Mouse (Mus musculus): ENCODE results near the gene Il1f10. TPM values are rescaled to one million over a fixed set of nuclear protein-coding genes. Genes with fewer than 3 reads are reported as not detected.

Il1f10 gene
- not detected in 2 replicates for polyA plus RNA-seq (2015; fragmentation: Nextera tagmentation; extraction: Ambion mirVana)

DNA sequence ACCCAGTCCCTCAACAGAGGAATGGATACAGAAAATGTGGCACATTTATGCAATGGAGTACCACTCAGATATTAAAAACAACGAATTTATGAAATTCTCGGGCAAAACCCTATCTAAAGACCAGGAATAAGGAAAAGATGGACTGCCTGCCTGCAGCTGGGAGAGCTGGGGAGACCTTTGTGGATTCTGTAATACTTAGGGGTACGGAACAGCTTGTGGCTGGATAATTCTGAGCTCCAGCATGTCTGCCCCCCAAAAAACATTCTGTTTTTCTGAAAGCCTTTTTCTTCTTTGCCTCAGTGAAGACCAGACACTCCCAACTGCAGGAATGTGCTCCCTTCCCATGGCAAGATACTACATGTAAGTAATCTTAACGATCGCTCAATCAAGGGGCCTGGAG lies at the start of gene Il1f10:
Gene Il1f10 (plus strand): TSS at position 301 of the 400 bp plus-strand sequence.
- ATAC-seq (ENCODE audit: insufficient read depth, low FRiP score, low read depth), result no peak
- H3K9ac ChIP-seq, result no peak within 1 kb of the TSS
- H3K27ac ChIP-seq, result no peak within 1 kb of the TSS
- no peak within 1 kb of the TSS for H3K4me2 ChIP-seq
- no peak within 1 kb of the TSS for H3K4me3 ChIP-seq (replicated peaks)
- H3K4me1 ChIP-seq, result no peaks in the 10 kb centered on the region
- H3K27me3 ChIP-seq (replicated peaks), result no peaks in the 10 kb centered on the region
- no peaks in the 10 kb centered on the region for H3K36me3 ChIP-seq
- WGBS, result 66% methylated on average over 5 of the region's 5 CpGs
- no peaks in the 10 kb centered on the region for H3K9me3 ChIP-seq

DNA sequence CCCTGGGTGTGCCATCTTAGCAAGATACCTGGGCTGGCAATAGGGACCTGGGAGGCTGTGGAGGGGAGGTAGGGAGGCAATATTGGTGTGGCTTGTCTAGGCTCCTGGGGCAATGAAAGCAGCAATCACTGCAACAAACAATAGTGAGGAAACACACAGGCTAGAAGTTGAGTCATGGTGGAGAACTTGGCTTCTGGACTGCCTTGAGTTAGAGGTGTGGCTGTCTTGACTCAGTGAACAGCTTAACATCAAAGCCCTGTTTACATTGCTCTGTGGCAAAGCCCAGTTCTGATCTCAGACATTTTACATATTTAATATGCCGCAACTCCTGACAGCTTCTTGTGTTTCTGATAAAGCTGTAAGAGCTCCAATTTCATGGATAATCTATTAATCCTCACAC lies 23.5 kb upstream of the Il1f10 start:
- ATAC-seq (ENCODE audit: insufficient read depth, low FRiP score, low read depth), result no peak
- 85% methylated on average over 1 of the region's 1 CpGs for WGBS
- Histone ChIP-seq H3K9ac (no peak overlapping the region), H3K4me1 (no peaks in the 10 kb centered on the region), H3K9me3 (no peaks in the 10 kb centered on the region), H3K36me3 (no peaks in the 10 kb centered on the region), H3K27ac (no peak overlapping the region), H3K4me2 (no peak overlapping the region), H3K4me3 (replicated peaks) (no peak overlapping the region), H3K27me3 (replicated peaks) (no peaks in the 10 kb centered on the region)

DNA sequence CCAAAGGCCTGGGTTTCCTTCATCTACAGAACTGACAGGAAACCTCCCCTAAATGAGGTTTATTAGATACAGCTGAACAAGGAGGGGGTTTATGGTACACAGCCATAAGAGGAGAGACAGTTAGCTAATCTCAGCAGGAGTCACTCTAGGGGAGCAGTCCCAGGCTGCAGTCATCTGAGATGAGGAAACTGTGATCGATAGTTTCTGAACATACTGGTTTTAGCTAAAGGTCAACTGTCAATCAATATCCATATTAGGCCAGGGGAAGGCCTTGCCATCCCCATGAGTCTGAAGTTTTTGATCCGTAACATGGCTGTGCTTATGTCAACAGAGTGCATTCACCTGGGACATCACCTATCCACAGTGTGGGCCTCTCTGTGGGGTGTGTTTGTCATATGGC lies 17.4 kb upstream of the Il1f10 start:
- no peaks in the 10 kb centered on the region for H3K9me3 ChIP-seq
- no peaks in the 10 kb centered on the region for H3K4me1 ChIP-seq
- no peaks in the 10 kb centered on the region for H3K36me3 ChIP-seq
- H3K27ac ChIP-seq, result no peak overlapping the region
- H3K27me3 ChIP-seq (replicated peaks), result no peaks in the 10 kb centered on the region
- no peak overlapping the region for H3K9ac ChIP-seq
- WGBS, result 78% methylated on average over 2 of the region's 2 CpGs
- H3K4me2 ChIP-seq, result no peak overlapping the region
- ATAC-seq (ENCODE audit: insufficient read depth, low FRiP score, low read depth), result no peak
- no peak overlapping the region for H3K4me3 ChIP-seq (replicated peaks)

DNA sequence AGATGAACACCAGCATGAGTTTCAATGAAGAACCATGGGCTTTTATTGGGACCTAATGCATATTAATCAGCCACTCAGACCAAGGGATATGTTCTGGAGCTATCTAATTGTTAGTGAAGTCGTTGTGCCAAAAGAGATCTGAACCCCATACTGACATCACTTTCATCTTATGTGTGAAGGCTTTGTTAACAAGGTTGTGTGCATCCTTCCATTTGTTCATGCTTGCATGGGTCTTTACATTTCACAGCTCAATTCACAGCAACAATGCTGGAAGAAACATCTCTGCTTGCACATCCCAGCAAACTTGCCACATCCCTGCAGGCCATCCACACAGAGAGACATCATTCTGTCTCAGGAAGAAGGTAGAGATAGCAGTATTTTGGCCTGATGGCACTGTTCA lies 15.8 kb upstream of the Il1f10 start:
- Histone ChIP-seq H3K27ac (no peak overlapping the region), H3K27me3 (replicated peaks) (no peaks in the 10 kb centered on the region), H3K9me3 (no peaks in the 10 kb centered on the region), H3K4me2 (no peak overlapping the region), H3K36me3 (no peaks in the 10 kb centered on the region), H3K9ac (no peak overlapping the region), H3K4me3 (replicated peaks) (no peak overlapping the region), H3K4me1 (no peaks in the 10 kb centered on the region)
- ATAC-seq (ENCODE audit: insufficient read depth, low FRiP score, low read depth), result no peak
- 37% methylated on average over 1 of the region's 1 CpGs for WGBS

DNA sequence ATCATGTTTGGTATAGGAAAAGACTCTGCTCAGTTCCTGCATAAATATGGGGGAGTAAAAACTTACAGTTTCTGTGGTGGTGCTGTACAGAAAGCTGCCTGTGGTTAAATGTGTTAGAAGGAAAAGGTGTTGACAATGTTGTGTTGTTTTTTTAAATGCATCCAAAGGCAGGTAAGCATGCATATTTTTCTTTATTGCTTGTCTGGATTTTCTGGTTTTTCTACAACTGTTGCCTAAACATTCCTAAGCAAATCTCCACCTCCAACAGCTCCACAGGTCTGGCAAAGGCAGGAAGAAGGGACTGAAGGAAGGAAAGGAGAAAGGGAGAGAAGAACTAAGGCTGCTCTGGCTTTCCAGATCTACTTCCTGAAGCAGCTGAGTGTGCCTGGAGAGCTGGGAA lies 14.3 kb upstream of the Il1f10 start, which contains the start of gene Il1f5:
Gene Il1f5 (plus strand): TSS at position 301 of the 400 bp plus-strand sequence.
- H3K9me3 ChIP-seq, result no peaks in the 10 kb centered on the region
- no peak within 1 kb of the TSS for H3K27ac ChIP-seq
- H3K9ac ChIP-seq, result no peak within 1 kb of the TSS
- H3K27me3 ChIP-seq (replicated peaks), result no peaks in the 10 kb centered on the region
- H3K4me2 ChIP-seq, result no peak within 1 kb of the TSS
- no peak for ATAC-seq (ENCODE audit: insufficient read depth, low FRiP score, low read depth)
- H3K36me3 ChIP-seq, result no peaks in the 10 kb centered on the region
- H3K4me3 ChIP-seq (replicated peaks), result no peak within 1 kb of the TSS
- H3K4me1 ChIP-seq, result no peaks in the 10 kb centered on the region

DNA sequence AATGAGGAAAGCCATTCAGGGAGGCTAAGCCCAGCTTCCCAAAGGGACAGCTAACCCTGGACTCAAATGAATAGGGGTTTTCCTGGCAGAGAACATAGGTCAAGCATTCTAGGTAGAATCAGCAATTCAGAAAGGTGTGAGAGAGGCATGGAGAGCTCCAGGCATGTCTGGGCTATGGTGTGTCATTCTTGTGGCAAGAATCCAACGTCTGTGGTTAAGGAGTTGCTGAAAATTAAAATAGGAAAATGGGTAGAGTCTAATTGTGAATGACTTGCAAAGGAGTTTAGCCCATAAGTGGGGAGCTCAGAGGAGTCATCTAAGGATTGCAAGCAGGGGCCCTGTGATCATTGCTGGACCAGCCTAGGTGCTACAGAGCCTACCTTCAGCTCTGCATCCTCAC lies 3.6 kb downstream of the Il1f10 start:
- WGBS, result 28% methylated on average over 1 of the region's 1 CpGs
- H3K9me3 ChIP-seq, result no peaks in the 10 kb centered on the region
- no peak overlapping the region for H3K4me2 ChIP-seq
- no peak overlapping the region for H3K27ac ChIP-seq
- no peak for ATAC-seq (ENCODE audit: insufficient read depth, low FRiP score, low read depth)
- H3K36me3 ChIP-seq, result no peaks in the 10 kb centered on the region
- no peak overlapping the region for H3K4me3 ChIP-seq (replicated peaks)
- no peaks in the 10 kb centered on the region for H3K27me3 ChIP-seq (replicated peaks)
- H3K4me1 ChIP-seq, result no peaks in the 10 kb centered on the region
- no peak overlapping the region for H3K9ac ChIP-seq

DNA sequence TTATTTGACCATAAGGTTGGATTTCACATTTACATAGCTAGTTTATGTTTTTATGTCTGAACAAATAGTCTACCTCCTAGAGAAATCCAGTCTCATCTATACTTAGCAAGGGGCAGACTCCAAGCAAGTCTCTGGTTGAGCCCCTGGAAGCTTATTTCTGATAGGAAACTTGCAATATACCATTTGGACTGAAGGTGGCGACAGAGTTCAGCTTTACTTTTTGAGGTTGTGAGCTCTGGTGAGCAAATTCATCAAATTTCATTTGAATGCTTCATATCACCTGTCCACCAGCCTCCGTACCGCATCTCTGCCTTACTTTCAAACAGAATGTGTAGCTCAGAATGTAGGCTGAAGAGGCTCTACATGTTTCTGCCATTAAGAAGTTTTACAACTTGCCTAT lies 5.8 kb downstream of the Il1f10 start:
- WGBS, result 4% methylated on average over 3 of the region's 3 CpGs
- Histone ChIP-seq H3K27ac (no peak overlapping the region), H3K4me1 (no peaks in the 10 kb centered on the region), H3K4me3 (replicated peaks) (no peak overlapping the region), H3K9me3 (no peaks in the 10 kb centered on the region), H3K36me3 (no peaks in the 10 kb centered on the region), H3K4me2 (no peak overlapping the region), H3K27me3 (replicated peaks) (no peaks in the 10 kb centered on the region), H3K9ac (no peak overlapping the region)
- ATAC-seq (ENCODE audit: insufficient read depth, low FRiP score, low read depth), result no peak

DNA sequence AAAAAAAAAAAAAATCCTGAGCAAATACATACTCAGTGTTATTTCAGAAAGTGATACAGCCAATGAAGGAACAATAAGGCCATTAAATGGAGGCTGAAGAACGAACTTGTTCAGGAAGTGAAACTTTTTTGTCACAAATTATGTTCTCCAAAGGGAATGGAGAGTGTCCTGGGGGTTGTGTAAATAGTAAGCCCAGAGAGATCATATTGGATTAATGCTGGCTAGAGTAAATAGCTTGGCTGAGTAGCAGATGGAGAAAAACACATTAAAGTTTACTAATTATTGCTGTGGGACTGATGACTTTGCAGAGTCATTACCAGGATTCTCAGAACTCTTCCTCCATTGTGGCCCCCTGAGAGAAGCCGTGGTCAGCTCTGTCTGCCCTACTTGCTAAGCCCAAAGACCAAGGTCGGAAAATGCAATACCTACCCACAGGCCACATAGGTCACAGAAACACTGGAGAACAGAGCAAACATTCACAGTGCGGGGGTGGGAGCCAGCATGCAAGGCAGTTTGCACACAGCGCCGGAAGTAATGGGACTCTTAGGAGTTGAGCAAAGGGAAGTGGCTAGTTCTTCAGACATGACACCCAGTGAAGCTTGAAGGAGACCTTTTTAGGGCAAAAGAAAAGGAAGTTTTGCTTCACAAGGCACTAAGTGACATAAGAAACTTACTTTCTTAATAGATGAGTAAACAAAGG lies 20.5 kb downstream of the Il1f10 start:
- Histone ChIP-seq H3K4me2 (no peak overlapping the region), H3K4me1 (no peaks in the 10 kb centered on the region), H3K27ac (no peak overlapping the region), H3K9me3 (no peaks in the 10 kb centered on the region), H3K36me3 (no peaks in the 10 kb centered on the region), H3K4me3 (replicated peaks) (no peak overlapping the region), H3K9ac (no peak overlapping the region), H3K27me3 (replicated peaks) (no peaks in the 10 kb centered on the region)
- no peak; the same call in 1 of the 2 replicates for ATAC-seq (ENCODE audit: insufficient read depth, low FRiP score, low read depth)
- 56% methylated on average over 6 of the region's 6 CpGs for WGBS

DNA sequence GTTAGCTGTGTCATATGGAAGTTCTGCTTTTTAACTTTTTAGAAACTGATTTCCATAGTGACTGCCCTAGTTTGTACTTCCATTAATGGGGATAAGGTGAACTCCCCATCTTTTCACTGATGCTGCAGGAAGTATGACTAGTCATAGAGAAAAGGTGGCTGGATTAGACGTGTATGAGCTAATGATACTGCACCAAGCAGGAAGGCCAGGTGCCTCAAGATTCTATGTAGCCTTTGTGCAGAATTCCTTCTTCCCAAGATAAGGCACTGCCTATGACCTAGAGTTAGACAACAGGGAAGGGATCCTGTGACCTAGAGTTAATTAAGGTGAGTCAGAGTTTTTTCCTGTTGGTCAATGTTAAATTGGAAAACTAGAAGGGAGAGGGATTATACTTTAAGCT lies 25.9 kb downstream of the Il1f10 start:
- Histone ChIP-seq H3K27ac (no peak overlapping the region), H3K4me3 (replicated peaks) (no peak overlapping the region), H3K4me1 (no peaks in the 10 kb centered on the region), H3K9ac (no peak overlapping the region), H3K9me3 (no peaks in the 10 kb centered on the region), H3K27me3 (replicated peaks) (no peaks in the 10 kb centered on the region), H3K4me2 (no peak overlapping the region), H3K36me3 (no peaks in the 10 kb centered on the region)
- 73% methylated on average over 1 of the region's 1 CpGs for WGBS
- no peak for ATAC-seq (ENCODE audit: insufficient read depth, low FRiP score, low read depth)

DNA sequence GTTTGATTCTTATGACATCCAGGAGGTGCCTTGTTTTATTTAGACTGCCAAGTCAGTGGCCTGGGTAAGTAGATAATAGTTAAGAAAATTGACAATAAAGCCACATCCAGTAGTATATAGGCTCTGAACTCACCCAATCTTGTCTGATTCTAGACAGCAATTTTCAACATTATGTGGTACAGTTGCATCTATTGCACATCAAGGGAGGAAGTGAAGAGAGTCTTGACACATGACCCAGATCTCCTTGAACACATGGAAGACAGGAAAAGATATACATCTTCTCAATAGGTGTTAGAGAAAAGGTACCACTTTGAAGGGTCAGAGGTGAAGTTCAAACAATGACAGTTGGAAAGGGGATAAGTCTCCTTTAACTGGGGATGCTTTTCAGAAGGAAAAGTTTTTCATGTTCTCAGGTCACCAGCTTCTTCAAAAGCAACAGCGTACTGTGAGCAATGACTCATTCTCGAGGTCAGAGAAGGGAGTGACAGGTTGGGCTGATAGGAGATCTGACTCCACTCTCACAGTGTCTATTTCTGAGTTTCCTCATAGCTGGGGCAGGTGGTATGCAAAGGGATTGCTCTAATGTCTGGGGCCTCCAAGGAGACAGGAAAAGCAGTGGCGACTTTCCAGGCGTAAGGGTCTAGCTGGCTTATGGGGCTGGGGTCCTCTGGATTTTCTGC lies 27.1 kb downstream of the Il1f10 start:
- Histone ChIP-seq H3K9me3 (no peaks in the 10 kb centered on the region), H3K36me3 (no peaks in the 10 kb centered on the region), H3K4me2 (no peak overlapping the region), H3K27me3 (replicated peaks) (no peaks in the 10 kb centered on the region), H3K4me1 (no peaks in the 10 kb centered on the region), H3K4me3 (replicated peaks) (no peak overlapping the region), H3K27ac (no peak overlapping the region), H3K9ac (no peak overlapping the region)
- WGBS, result 67% methylated on average over 4 of the region's 4 CpGs
- ATAC-seq (ENCODE audit: insufficient read depth, low FRiP score, low read depth), result no peak

DNA sequence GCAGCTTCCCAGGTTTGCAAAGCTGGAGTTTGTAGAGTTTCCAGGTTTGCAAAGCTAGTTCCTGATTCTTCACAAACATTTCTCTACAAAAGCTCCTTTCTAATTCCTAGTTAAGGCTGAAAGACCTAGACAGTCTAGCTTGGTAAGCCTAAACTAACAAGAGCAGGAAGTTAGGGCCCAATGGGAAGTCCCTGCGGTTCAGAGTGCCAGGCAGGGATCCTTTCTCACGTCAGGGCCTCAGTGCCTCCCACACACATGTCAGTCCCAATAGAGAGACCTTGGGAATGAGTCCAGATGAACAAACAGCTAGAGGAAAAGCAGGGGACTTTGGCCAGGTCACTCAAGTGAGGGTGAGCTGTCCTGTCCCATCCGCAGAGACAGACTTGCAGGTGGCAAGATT lies 44.3 kb downstream of the Il1f10 start:
- H3K4me1 ChIP-seq, result no peaks in the 10 kb centered on the region
- H3K27ac ChIP-seq, result peak overlapping the region; percentile 22; the same call in 1 of the 2 replicates
- H3K9me3 ChIP-seq, result no peaks in the 10 kb centered on the region
- H3K27me3 ChIP-seq (replicated peaks), result no peaks in the 10 kb centered on the region
- H3K36me3 ChIP-seq, result no peaks in the 10 kb centered on the region
- 45% methylated on average over 3 of the region's 3 CpGs for WGBS
- H3K9ac ChIP-seq, result no peak overlapping the region
- no peak overlapping the region for H3K4me2 ChIP-seq
- ATAC-seq (ENCODE audit: insufficient read depth, low FRiP score, low read depth), result peak; percentile 71; the same call in 1 of the 2 replicates
- H3K4me3 ChIP-seq (replicated peaks), result no peak overlapping the region

DNA sequence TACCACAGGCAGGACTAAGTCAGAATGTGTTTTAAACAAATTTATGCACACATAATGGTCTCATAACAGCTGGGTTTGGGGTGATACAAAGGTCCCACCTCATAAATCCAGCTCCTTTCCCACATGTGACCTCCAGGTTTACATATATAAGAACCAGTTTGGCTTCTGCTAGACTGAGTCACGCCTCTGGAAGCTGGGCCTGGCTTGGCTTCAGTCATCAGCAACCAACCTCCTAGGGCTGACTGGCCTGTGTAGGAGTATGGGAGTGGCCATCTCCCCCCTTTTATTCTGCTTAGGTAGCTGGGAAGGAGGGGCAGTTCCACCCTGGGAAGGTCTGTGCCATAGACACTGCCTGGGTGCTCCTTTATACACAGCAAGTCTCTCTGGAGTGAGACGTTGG lies 45.5 kb downstream of the Il1f10 start, which contains the start of gene Il1rn:
Gene Il1rn (plus strand): TSS at position 309 of the 400 bp plus-strand sequence.
- no peak within 1 kb of the TSS for H3K9ac ChIP-seq
- peak within 1 kb of the TSS; percentile 22; the same call in 1 of the 2 replicates for H3K27ac ChIP-seq
- no peak within 1 kb of the TSS for H3K4me2 ChIP-seq
- H3K4me3 ChIP-seq (replicated peaks), result no peak within 1 kb of the TSS
- H3K36me3 ChIP-seq, result no peaks in the 10 kb centered on the region
- no peaks in the 10 kb centered on the region for H3K27me3 ChIP-seq (replicated peaks)
- no peaks in the 10 kb centered on the region for H3K4me1 ChIP-seq
- 63% methylated on average over 2 of the region's 2 CpGs for WGBS
- H3K9me3 ChIP-seq, result no peaks in the 10 kb centered on the region
- peak; percentile 53; the same call in 1 of the 2 replicates for ATAC-seq (ENCODE audit: insufficient read depth, low FRiP score, low read depth)

Measured in stomach, embryonic 15.5 days (tissue).